ENCODE assay signal across 8 mouse cellular contexts in genomic region chr13:106715771-106716170, GRCm38 (mm10).
A peak's percentile ranks its signal among the peaks of the same experiment; 100 is the strongest.
DNase-seq lines count a peak whose midpoint lies in the region; ATAC-seq and TF ChIP-seq lines count a peak whose summit lies in the region.

No protein-coding gene starts in this region.

- H3K4me3 ChIP-seq in intestine, embryonic 14.5 days (ENCODE audit: low read depth, low read length): no peak overlapping the region
- no peak overlapping the region for H3K4me3 ChIP-seq in intestine, embryonic 15.5 days (replicated peaks)
- H3K4me3 ChIP-seq in ES-E14 (ENCODE audit: insufficient read depth in 1 of 2, low read depth in 1 of 2, low read length in 2 of 2, poor library complexity in 1 of 2, severe bottlenecking in 1 of 2): no peak overlapping the region

- peak; percentile 62 for DNase-seq in intestine, embryonic 14.5 days (ENCODE audit: low spot score)
- DNase-seq in A20 (ENCODE audit: low read depth, low spot score) (peak; percentile 56), ES-E14 (ENCODE audit: low read depth, low spot score) (peak; percentile 62), adipocyte (ENCODE audit: low spot score) (no peak)
- peak; percentile 18 for DNase-seq in lung, postnatal 14 days
- no peak for DNase-seq in adrenal gland, postnatal 4 days (ENCODE audit: low spot score in 2 of 2)

- no peaks in the 10 kb centered on the region for H3K9me3 ChIP-seq in intestine, embryonic 14.5 days (ENCODE audit: control insufficient read depth, low read length)
- no peaks in the 10 kb centered on the region for H3K9me3 ChIP-seq in intestine, embryonic 15.5 days
- no peaks in the 10 kb centered on the region for H3K9me3 ChIP-seq in ES-E14 (ENCODE audit: control insufficient read depth, insufficient read depth, low read depth, low read length)

- no peak overlapping the region for H3K9ac ChIP-seq in intestine, embryonic 14.5 days (ENCODE audit: low read length)
- H3K9ac ChIP-seq in intestine, embryonic 15.5 days: no peak overlapping the region
- no peak overlapping the region for H3K9ac ChIP-seq in ES-E14 (ENCODE audit: insufficient read depth, low read depth, low read length, poor library complexity, severe bottlenecking)

- 0 out of 2 replicates have a peak, but pooled peaks have one; percentile 47 for ATAC-seq in intestine, embryonic 14.5 days (replicated peaks; ENCODE audit: low FRiP score, low TSS enrichment, low read depth)
- no peak for ATAC-seq in intestine, embryonic 15.5 days
- ATAC-seq in erythroblast, adult 5-6 weeks (replicated peaks; ENCODE audit: low FRiP score, poor library complexity, severe bottlenecking): peak; percentile 50; the same call in 1 of the 2 replicates

- no peaks in the 10 kb centered on the region for H3K4me1 ChIP-seq in intestine, embryonic 14.5 days (replicated peaks; ENCODE audit: control insufficient read depth, insufficient read depth, low read length)
- no peaks in the 10 kb centered on the region for H3K4me1 ChIP-seq in intestine, embryonic 15.5 days (replicated peaks)
- H3K4me1 ChIP-seq in ES-E14 (ENCODE audit: control insufficient read depth in 2 of 2, insufficient read depth in 2 of 2, low read length in 2 of 2, poor library complexity in 1 of 2): no peaks in the 10 kb centered on the region

- no peaks in the 10 kb centered on the region for H3K27me3 ChIP-seq in intestine, embryonic 14.5 days (replicated peaks; ENCODE audit: control insufficient read depth, insufficient read depth, low read length)
- H3K27me3 ChIP-seq in intestine, embryonic 15.5 days (replicated peaks): no peaks in the 10 kb centered on the region

- in situ Hi-C loops in ES-E14 (cut with MboI; ENCODE audit: low sequenced_read_pairs in 2 of 2, unreplicated experiment in 2 of 2): loop anchor here in 1 of 2 experiments (25.0 kb wide), 1 partner anchor 1278 kb away; the partner anchor contains the start of gene Htr1a

- no peaks in the 10 kb centered on the region for H3K36me3 ChIP-seq in intestine, embryonic 14.5 days (ENCODE audit: control insufficient read depth, insufficient read depth, low read length)
- no peaks in the 10 kb centered on the region for H3K36me3 ChIP-seq in intestine, embryonic 15.5 days
- no peaks in the 10 kb centered on the region for H3K36me3 ChIP-seq in ES-E14 (ENCODE audit: control insufficient read depth, insufficient read depth, low read length, poor library complexity, severe bottlenecking)

- no peak overlapping the region for H3K27ac ChIP-seq in intestine, embryonic 14.5 days (ENCODE audit: low read depth)
- no peak overlapping the region for H3K27ac ChIP-seq in intestine, embryonic 15.5 days
- no peak overlapping the region for H3K27ac ChIP-seq in ES-E14 (ENCODE audit: insufficient read depth, low read depth, low read length, poor library complexity, severe bottlenecking)

- H3K4me2 ChIP-seq in intestine, embryonic 14.5 days (ENCODE audit: low read length): no peak overlapping the region
- H3K4me2 ChIP-seq in intestine, embryonic 15.5 days (replicated peaks): no peak overlapping the region

- WGBS in intestine, embryonic 14.5 days: 39% methylated on average over 2 of the region's 2 CpGs
- 47% methylated on average over 2 of the region's 2 CpGs for WGBS in intestine, embryonic 15.5 days

TF ChIP-seq in ES-E14, 5 proteins besides CTCF, POLR2A, EP300 and RAD21:
- TF ChIP-seq ZC3H11A (IDR thresholded peaks at IDR 0.05; ENCODE audit: borderline replicate concordance, low read depth, low read length): peak; percentile 74; the same call in 1 of the 2 replicates
- no peak for TF ChIP-seq MAFK (IDR thresholded peaks at IDR 0.05; ENCODE audit: insufficient read depth, low read depth, low read length)
TF ChIP-seq in ES-E14: peak in this region for 1.

Comparison
In these comparisons a context has a peak if more than half of its experiments do, and no peak if none do; other contexts are left out.
1. DNase-seq: peak in intestine, embryonic 14.5 days (single experiment), A20 (single experiment), ES-E14 (single experiment) and lung, postnatal 14 days (single experiment); none in adipocyte (single experiment) and adrenal gland, postnatal 4 days (0 of 2).